Comparison of ENCODE assay signal across 15 mouse cellular contexts in the genomic region with DNA sequence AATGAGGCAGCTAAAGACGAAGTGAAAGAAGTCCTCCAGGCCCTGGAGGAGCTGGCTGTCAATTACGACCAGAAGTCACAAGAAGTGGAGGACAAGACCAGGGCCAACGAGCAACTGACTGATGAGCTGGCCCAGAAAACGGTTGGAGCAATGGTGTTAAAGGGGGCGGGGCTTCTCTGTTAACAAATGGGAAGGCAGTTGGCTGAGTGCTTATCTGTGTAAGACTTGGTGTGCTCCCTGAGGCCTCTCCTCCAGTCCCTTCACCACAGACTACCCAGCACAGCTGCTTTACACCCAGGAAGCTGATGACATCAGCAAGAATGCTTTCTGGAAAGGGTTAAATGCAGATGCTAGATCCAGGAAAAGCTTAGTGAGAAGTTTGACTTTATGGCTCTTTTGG. TPM values are rescaled to one million over a fixed set of nuclear protein-coding genes. Genes with fewer than 3 reads are reported as not detected.
DNase-seq lines count a peak whose midpoint lies in the region; ATAC-seq and TF ChIP-seq lines count a peak whose summit lies in the region.
"Had no signal": no experiment of that assay in that cellular context is flagged by ENCODE, and none has a peak within 500 bp of the region (broad histone marks: within the 10 kb centered on the region; RNA-seq: fewer than 3 reads in every experiment).

No protein-coding gene starts in this region.

- H3K9me3 ChIP-seq in lung, embryonic 14.5 days (ENCODE audit: low read depth, low read length), result no peaks in the 10 kb centered on the region
- no peaks in the 10 kb centered on the region for H3K9me3 ChIP-seq in lung, postnatal 0 days (ENCODE audit: low read length)
- H3K9me3 ChIP-seq in limb, embryonic 10.5 days (replicated peaks), result no peaks in the 10 kb centered on the region
- no peaks in the 10 kb centered on the region for H3K9me3 ChIP-seq in hindbrain, embryonic 12.5 days (replicated peaks)
- H3K9me3 ChIP-seq: embryonic facial prominence, embryonic 12.5 days had no signal

- H3K27ac ChIP-seq in lung, embryonic 14.5 days (ENCODE audit: low read depth), result no peak overlapping the region
- H3K27ac ChIP-seq in lung, postnatal 0 days (ENCODE audit: low read length), result no peak overlapping the region
- peak overlapping the region; percentile 67 for H3K27ac ChIP-seq in limb, embryonic 10.5 days
- H3K27ac ChIP-seq in hindbrain, embryonic 12.5 days, result no peak overlapping the region
- H3K27ac ChIP-seq: embryonic facial prominence, embryonic 12.5 days; kidney, postnatal 0 days had no signal

- H3K36me3 ChIP-seq in lung, embryonic 14.5 days (ENCODE audit: insufficient read depth), result no peaks in the 10 kb centered on the region
- no peaks in the 10 kb centered on the region for H3K36me3 ChIP-seq in lung, postnatal 0 days (ENCODE audit: insufficient read depth, low read length)
- peaks cover 7% of the 10 kb centered on the region for H3K36me3 ChIP-seq in limb, embryonic 10.5 days
- H3K36me3 ChIP-seq in hindbrain, embryonic 12.5 days, result peaks cover 40% of the 10 kb centered on the region

- H3K9ac ChIP-seq in lung, embryonic 14.5 days, result no peak overlapping the region
- no peak overlapping the region for H3K9ac ChIP-seq in lung, postnatal 0 days (replicated peaks; ENCODE audit: low read depth)
- H3K9ac ChIP-seq in hindbrain, embryonic 12.5 days, result no peak overlapping the region
- H3K9ac ChIP-seq: embryonic facial prominence, embryonic 12.5 days had no signal

- no peaks in the 10 kb centered on the region for H3K4me1 ChIP-seq in lung, embryonic 14.5 days (ENCODE audit: insufficient read depth)
- peaks cover 9% of the 10 kb centered on the region; the same call in 1 of the 2 replicates for H3K4me1 ChIP-seq in lung, postnatal 0 days (ENCODE audit: insufficient read depth, low read depth, low read length)
- peaks cover 75% of the 10 kb centered on the region for H3K4me1 ChIP-seq in limb, embryonic 10.5 days
- peaks cover 9% of the 10 kb centered on the region for H3K4me1 ChIP-seq in hindbrain, embryonic 12.5 days

- no peaks in the 10 kb centered on the region for H3K27me3 ChIP-seq in lung, embryonic 14.5 days (ENCODE audit: insufficient read depth, low read length)
- no peaks in the 10 kb centered on the region for H3K27me3 ChIP-seq in lung, postnatal 0 days (replicated peaks; ENCODE audit: insufficient read depth, low read length)
- no peaks in the 10 kb centered on the region for H3K27me3 ChIP-seq in limb, embryonic 10.5 days (ENCODE audit: low read depth, poor library complexity, severe bottlenecking)
- H3K27me3 ChIP-seq in hindbrain, embryonic 12.5 days, result no peaks in the 10 kb centered on the region
- H3K27me3 ChIP-seq: embryonic facial prominence, embryonic 12.5 days had no signal

- ATAC-seq in lung, embryonic 14.5 days (ENCODE audit: insufficient read depth), result 0 out of 2 replicates have a peak, but pooled peaks have one; percentile 30
- ATAC-seq in lung, postnatal 0 days, result no peak
- no peak for ATAC-seq in hindbrain, embryonic 12.5 days (ENCODE audit: low FRiP score)
- ATAC-seq: activated CD4-positive, CD25-positive, alpha-beta regulatory T cell, adult 4 months; CD4-positive, CD25-positive, alpha-beta regulatory T cell, adult 4 months; midbrain, embryonic 16.5 days had no signal

- WGBS in lung, embryonic 14.5 days, result 25% methylated on average over 5 of the region's 5 CpGs
- 42% methylated on average over 5 of the region's 5 CpGs for WGBS in lung, postnatal 0 days
- WGBS in limb, embryonic 10.5 days, result 12% methylated on average over 5 of the region's 5 CpGs
- 62% methylated on average over 5 of the region's 5 CpGs for WGBS in hindbrain, embryonic 12.5 days

- no peak for TF ChIP-seq CTCF in lung, embryonic 14.5 days (IDR thresholded peaks at IDR 0.05; ENCODE audit: low read depth)
- no peak for TF ChIP-seq CTCF in lung, postnatal 0 days (IDR thresholded peaks at IDR 0.05)

- H3K4me2 ChIP-seq in lung, embryonic 14.5 days, result no peak overlapping the region
- H3K4me2 ChIP-seq in lung, postnatal 0 days (replicated peaks; ENCODE audit: low read depth, low read length), result no peak overlapping the region
- H3K4me2 ChIP-seq in hindbrain, embryonic 12.5 days (replicated peaks), result no peak overlapping the region
- H3K4me2 ChIP-seq: embryonic facial prominence, embryonic 12.5 days had no signal

- H3K4me3 ChIP-seq in lung, embryonic 14.5 days (ENCODE audit: low read depth, low read length), result no peak overlapping the region
- H3K4me3 ChIP-seq in lung, postnatal 0 days (ENCODE audit: low read depth, low read length), result no peak overlapping the region
- no peak overlapping the region for H3K4me3 ChIP-seq in limb, embryonic 10.5 days
- H3K4me3 ChIP-seq in hindbrain, embryonic 12.5 days, result no peak overlapping the region
- H3K4me3 ChIP-seq: embryonic facial prominence, embryonic 12.5 days had no signal

- no peak for TF ChIP-seq EP300 in lung, postnatal 0 days (IDR thresholded peaks at IDR 0.05)

- no peak for DNase-seq in lung, embryonic 14.5 days
- DNase-seq in lung, postnatal 0 days (ENCODE audit: low spot score), result no peak
- peak; percentile 30 for DNase-seq in ZHBTc4 (ENCODE audit: low read depth, low spot score)
- DNase-seq in limb, embryonic 10.5 days (ENCODE audit: low spot score), result no peak
- DNase-seq in spleen, postnatal 36 days (ENCODE audit: low spot score in 2 of 2), result peak; percentile 28 to 57
- DNase-seq in testis, postnatal 14 days (ENCODE audit: low spot score), result no peak
- DNase-seq in cerebellum, postnatal 25 days, result no peak
- DNase-seq: layer of hippocampus, postnatal 36 days had no signal

RNA-seq across cellular contexts. Expression of a gene that starts 57.3 kb away (rescaled TPM):
- 1.2 and 2.0 TPM in 2 replicates for polyA plus RNA-seq in lung, embryonic 14.5 days (2014; fragmentation: Nextera tagmentation; extraction: Ambion mirVana)
- polyA plus RNA-seq in lung, postnatal 0 days (2015; fragmentation: Nextera tagmentation; extraction: Ambion mirVana), result 3.9 and 5.0 TPM in 2 replicates
- polyA plus RNA-seq in limb, embryonic 10.5 days (2016; fragmentation: Nextera tagmentation; extraction: Ambion mirVana), result 3.8 and 3.9 TPM in 2 replicates
- polyA plus RNA-seq in hindbrain, embryonic 12.5 days (2016; fragmentation: Nextera tagmentation; extraction: Ambion mirVana), result 1.7 and 2.6 TPM in 2 replicates
- polyA plus RNA-seq: liver, adult 2 months had no signal

Comparison
In these comparisons a context has a peak if more than half of its experiments do, and no peak if none do; other contexts are left out.
1. DNase-seq: peak in ZHBTc4 (single experiment) and spleen, postnatal 36 days (2 of 2); none in lung, embryonic 14.5 days (single experiment), lung, postnatal 0 days (single experiment), limb, embryonic 10.5 days (single experiment), testis, postnatal 14 days (single experiment) and cerebellum, postnatal 25 days (0 of 2).